8 mouse cellular contexts compared by ENCODE assay signal in the genomic region with DNA sequence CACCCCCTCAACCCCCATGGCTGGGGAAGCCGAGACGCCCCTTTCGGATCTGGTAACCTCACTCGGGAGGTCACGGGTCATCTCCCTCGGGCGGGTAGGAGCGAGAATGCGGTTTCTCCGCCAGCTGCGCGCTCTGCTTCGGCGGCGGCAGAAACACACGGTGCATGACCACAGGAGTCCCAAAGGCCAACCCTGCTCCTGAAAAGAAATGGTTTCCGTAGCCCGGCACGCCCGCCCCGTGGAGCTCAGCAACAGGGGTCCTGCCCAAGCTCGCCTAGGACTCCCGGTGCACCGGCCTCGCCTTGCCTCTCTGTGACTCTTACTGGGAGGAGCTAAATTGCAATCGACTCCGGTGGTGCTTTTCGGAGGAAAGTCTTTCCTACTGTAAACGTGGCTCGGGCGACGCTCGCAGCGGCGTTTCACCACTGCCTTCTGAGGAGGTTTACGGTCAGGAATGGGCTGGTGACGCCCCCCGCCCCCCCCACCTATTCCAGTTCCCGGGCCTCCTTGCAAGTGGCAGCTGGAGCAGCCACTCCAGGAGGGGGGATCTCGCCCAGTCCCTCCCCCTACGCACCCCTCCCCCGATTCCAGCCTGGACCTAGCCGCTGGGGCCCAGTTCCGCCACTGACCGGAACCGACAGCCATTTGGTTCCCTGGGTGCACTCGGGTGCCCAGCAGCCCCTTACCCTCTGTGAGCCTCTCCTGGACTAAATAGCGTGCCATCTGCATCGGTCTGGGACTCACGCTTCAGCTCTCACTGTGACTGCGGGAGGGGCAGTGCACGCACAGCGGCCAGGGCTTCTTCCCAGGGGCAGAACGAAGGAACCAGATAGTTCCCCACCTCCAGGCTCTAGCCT. TPM values are rescaled to one million over a fixed set of nuclear protein-coding genes. Genes with fewer than 3 reads are reported as not detected.
DNase-seq lines count a peak whose midpoint lies in the region; ATAC-seq and TF ChIP-seq lines count a peak whose summit lies in the region.

No protein-coding gene starts in this region.

- peaks cover 39% of the 10 kb centered on the region for H3K27me3 ChIP-seq in E14TG2a.4 (ENCODE audit: insufficient read depth, low read length)
- H3K27me3 ChIP-seq in forebrain, embryonic 16.5 days (replicated peaks; ENCODE audit: control insufficient read depth, insufficient read depth, low read length): no peaks in the 10 kb centered on the region
- H3K27me3 ChIP-seq in lung, postnatal 0 days (replicated peaks; ENCODE audit: insufficient read depth, low read length): no peaks in the 10 kb centered on the region

- no peak for TF ChIP-seq CTCF in E14TG2a.4 (conservative IDR thresholded peaks at IDR 0.05; ENCODE audit: low read length)
- TF ChIP-seq CTCF in lung, postnatal 0 days (IDR thresholded peaks at IDR 0.05): no peak

- H3K4me1 ChIP-seq in E14TG2a.4 (replicated peaks; ENCODE audit: low read depth, low read length): peaks cover 30% of the 10 kb centered on the region
- peaks cover 19% of the 10 kb centered on the region for H3K4me1 ChIP-seq in forebrain, embryonic 16.5 days (replicated peaks; ENCODE audit: control insufficient read depth, insufficient read depth, low read length)
- H3K4me1 ChIP-seq in lung, postnatal 0 days (ENCODE audit: insufficient read depth, low read depth, low read length): peaks cover 3% of the 10 kb centered on the region; the same call in 1 of the 2 replicates

- ATAC-seq in forebrain, embryonic 16.5 days: peak; percentile 51
- peak; percentile 60 for ATAC-seq in lung, postnatal 0 days

- peak overlapping the region; percentile 99 for H3K27ac ChIP-seq in forebrain, embryonic 16.5 days (ENCODE audit: low read length)
- peak overlapping the region; percentile 86 for H3K27ac ChIP-seq in lung, postnatal 0 days (ENCODE audit: low read length)

- TF ChIP-seq EP300 in lung, postnatal 0 days (IDR thresholded peaks at IDR 0.05): no peak

- H3K9me3 ChIP-seq in E14TG2a.4 (ENCODE audit: low read length): 0 out of 2 replicates have a peak, but pooled peaks cover 4% of the 10 kb centered on the region
- no peaks in the 10 kb centered on the region for H3K9me3 ChIP-seq in forebrain, embryonic 16.5 days (ENCODE audit: control insufficient read depth, low read length)
- H3K9me3 ChIP-seq in lung, postnatal 0 days (ENCODE audit: low read length): no peaks in the 10 kb centered on the region

- peak overlapping the region; percentile 96 for H3K4me2 ChIP-seq in forebrain, embryonic 16.5 days (ENCODE audit: low read length)
- H3K4me2 ChIP-seq in lung, postnatal 0 days (replicated peaks; ENCODE audit: low read depth, low read length): peak overlapping the region; percentile 95

- peak overlapping the region; percentile 83 for H3K4me3 ChIP-seq in E14TG2a.4 (replicated peaks; ENCODE audit: low read length)
- peak overlapping the region; percentile 69 for H3K4me3 ChIP-seq in forebrain, embryonic 16.5 days (replicated peaks; ENCODE audit: low read length)
- H3K4me3 ChIP-seq in lung, postnatal 0 days (ENCODE audit: low read depth, low read length): peak overlapping the region; percentile 59

- WGBS in forebrain, embryonic 16.5 days: under 1% methylated on average over 52 of the region's 54 CpGs
- under 1% methylated on average over 54 of the region's 54 CpGs for WGBS in lung, postnatal 0 days

- H3K36me3 ChIP-seq in E14TG2a.4 (ENCODE audit: insufficient read depth, low read length): no peaks in the 10 kb centered on the region
- no peaks in the 10 kb centered on the region for H3K36me3 ChIP-seq in forebrain, embryonic 16.5 days (ENCODE audit: control insufficient read depth, insufficient read depth)
- H3K36me3 ChIP-seq in lung, postnatal 0 days (ENCODE audit: insufficient read depth, low read length): no peaks in the 10 kb centered on the region

- intact Hi-C loops in heart, postnatal 25 days (cut with DNase I): loop anchor here (2.0 kb wide), 1 partner anchor 878 kb away; no protein-coding TSS in a partner anchor

- DNase-seq in cerebellum, adult 11-12 months: peak; percentile 74
- DNase-seq in heart, postnatal 25 days (ENCODE audit: low spot score): peak; percentile 59
- peak; percentile 48 to 54 for DNase-seq in layer of hippocampus, adult 8-10 months (ENCODE audit: low spot score in 2 of 2)
- peak; percentile 92 for DNase-seq in lung, postnatal 0 days (ENCODE audit: low spot score)
- DNase-seq in retina, embryonic 14.5 days (ENCODE audit: low spot score): peak; percentile 79
- peak; percentile 85 for DNase-seq in thymus, postnatal 25 days

- peak overlapping the region; percentile 93 for H3K9ac ChIP-seq in forebrain, embryonic 16.5 days (replicated peaks; ENCODE audit: low read depth, low read length)
- peak overlapping the region; percentile 39 for H3K9ac ChIP-seq in lung, postnatal 0 days (replicated peaks; ENCODE audit: low read depth)

RNA-seq across cellular contexts. Expression of gene Sox4, which starts 4.9 kb away (rescaled TPM):
- polyA plus RNA-seq in forebrain, embryonic 16.5 days (2015; fragmentation: Nextera tagmentation; extraction: Ambion mirVana): 224 and 276 TPM in 2 replicates
- total RNA-seq in heart, postnatal 25 days (2021): 10 to 100 TPM; 21.3 to 41.6 TPM
- 10 to 100 TPM; 13.5 to 16.0 (median 14.4) TPM for total RNA-seq in layer of hippocampus, adult 8-10 months (2022)
- polyA plus RNA-seq in lung, postnatal 0 days (2015; fragmentation: Nextera tagmentation; extraction: Ambion mirVana): 51.7 and 63.2 TPM in 2 replicates

Comparison
In these comparisons a context has a peak if more than half of its experiments do, and no peak if none do; other contexts are left out.
1. Peak in every context shown above with its lines: DNase-seq, ATAC-seq, H3K4me3 ChIP-seq and H3K27ac ChIP-seq.